Comparison of ENCODE assay signal across 11 mouse cellular contexts in genomic region chr2:157805091-157805490, GRCm38 (mm10).
DNase-seq lines count a peak whose midpoint lies in the region; ATAC-seq and TF ChIP-seq lines count a peak whose summit lies in the region.
"Had no signal": no experiment of that assay in that cellular context is flagged by ENCODE, and none has a peak within 500 bp of the region (broad histone marks: within the 10 kb centered on the region; RNA-seq: fewer than 3 reads in every experiment).

No protein-coding gene starts in this region.

- no peaks in the 10 kb centered on the region for H3K9me3 ChIP-seq in heart, embryonic 10.5 days
- no peaks in the 10 kb centered on the region for H3K9me3 ChIP-seq in heart, embryonic 11.5 days (replicated peaks; ENCODE audit: control insufficient read depth, low read length)
- H3K9me3 ChIP-seq in midbrain, embryonic 13.5 days: no peaks in the 10 kb centered on the region
- no peaks in the 10 kb centered on the region for H3K9me3 ChIP-seq in midbrain, embryonic 10.5 days (replicated peaks)
- H3K9me3 ChIP-seq in midbrain, postnatal 0 days (ENCODE audit: low read length): no peaks in the 10 kb centered on the region

- no peak overlapping the region for H3K4me3 ChIP-seq in heart, embryonic 10.5 days
- no peak overlapping the region for H3K4me3 ChIP-seq in heart, embryonic 11.5 days (ENCODE audit: low read depth, low read length)
- no peak overlapping the region for H3K4me3 ChIP-seq in midbrain, embryonic 13.5 days (replicated peaks)
- H3K4me3 ChIP-seq in midbrain, embryonic 10.5 days: no peak overlapping the region
- no peak overlapping the region for H3K4me3 ChIP-seq in midbrain, postnatal 0 days (ENCODE audit: low read depth, low read length)

- DNase-seq in adrenal gland, postnatal 10 days: peak; percentile 20
- no peak for DNase-seq in adrenal gland, postnatal 36 days
- DNase-seq in heart, embryonic 10.5 days (ENCODE audit: low spot score): peak; percentile 72
- DNase-seq in midbrain, embryonic 10.5 days (ENCODE audit: low spot score): no peak
- no peak for DNase-seq in midbrain, postnatal 0 days (ENCODE audit: low spot score)
- no peak for DNase-seq in adrenal gland, postnatal 14 days
- DNase-seq: cerebellum, postnatal 14 days; kidney, adult 9 months; lung, adult 18-20 months had no signal

- TF ChIP-seq CTCF in midbrain, postnatal 0 days (IDR thresholded peaks at IDR 0.05): no peak

- no peak overlapping the region for H3K4me2 ChIP-seq in heart, embryonic 11.5 days
- H3K4me2 ChIP-seq in midbrain, embryonic 13.5 days (replicated peaks): no peak overlapping the region
- H3K4me2 ChIP-seq in midbrain, postnatal 0 days (ENCODE audit: low read depth, low read length, poor library complexity, severe bottlenecking): no peak overlapping the region

- WGBS in heart, embryonic 10.5 days: 80% methylated on average over 3 of the region's 3 CpGs
- WGBS in heart, embryonic 11.5 days (ENCODE audit: insufficient replicate concordance): 78% methylated on average over 3 of the region's 3 CpGs
- 59% methylated on average over 3 of the region's 3 CpGs for WGBS in midbrain, embryonic 13.5 days
- WGBS in midbrain, embryonic 10.5 days: 75% methylated on average over 3 of the region's 3 CpGs
- 28% methylated on average over 3 of the region's 3 CpGs for WGBS in midbrain, postnatal 0 days

- no peak for ATAC-seq in heart, embryonic 11.5 days (replicated peaks; ENCODE audit: insufficient number of reproducible peaks, low FRiP score, low TSS enrichment)
- no peak for ATAC-seq in midbrain, embryonic 13.5 days
- ATAC-seq in midbrain, postnatal 0 days (ENCODE audit: low FRiP score): no peak

- peaks cover 3% of the 10 kb centered on the region; the same call in 1 of the 2 replicates for H3K36me3 ChIP-seq in heart, embryonic 10.5 days
- H3K36me3 ChIP-seq in heart, embryonic 11.5 days (ENCODE audit: control insufficient read depth, insufficient read depth, low read length): no peaks in the 10 kb centered on the region
- peaks cover 4% of the 10 kb centered on the region for H3K36me3 ChIP-seq in midbrain, embryonic 13.5 days
- H3K36me3 ChIP-seq in midbrain, embryonic 10.5 days: peaks cover 12% of the 10 kb centered on the region
- no peaks in the 10 kb centered on the region for H3K36me3 ChIP-seq in midbrain, postnatal 0 days (ENCODE audit: insufficient read depth, low read length)

- peaks cover 17% of the 10 kb centered on the region; the same call in 1 of the 2 replicates for H3K27me3 ChIP-seq in heart, embryonic 10.5 days (ENCODE audit: insufficient read depth, poor library complexity, severe bottlenecking)
- no peaks in the 10 kb centered on the region for H3K27me3 ChIP-seq in heart, embryonic 11.5 days (ENCODE audit: control insufficient read depth, insufficient read depth, low read length)
- H3K27me3 ChIP-seq in midbrain, embryonic 13.5 days: no peaks in the 10 kb centered on the region
- H3K27me3 ChIP-seq in midbrain, embryonic 10.5 days (ENCODE audit: low read depth, poor library complexity, severe bottlenecking): peaks cover 7% of the 10 kb centered on the region; the same call in 1 of the 2 replicates
- H3K27me3 ChIP-seq in midbrain, postnatal 0 days (ENCODE audit: insufficient read depth, low read length): no peaks in the 10 kb centered on the region

- H3K4me1 ChIP-seq in heart, embryonic 10.5 days: peaks cover 48% of the 10 kb centered on the region
- H3K4me1 ChIP-seq in heart, embryonic 11.5 days (ENCODE audit: control insufficient read depth, insufficient read depth, low read length): peaks cover 22% of the 10 kb centered on the region
- peaks cover 86% of the 10 kb centered on the region for H3K4me1 ChIP-seq in midbrain, embryonic 13.5 days (replicated peaks)
- peaks cover 64% of the 10 kb centered on the region for H3K4me1 ChIP-seq in midbrain, embryonic 10.5 days
- H3K4me1 ChIP-seq in midbrain, postnatal 0 days (ENCODE audit: insufficient read depth, low read length): peaks cover 38% of the 10 kb centered on the region

- H3K9ac ChIP-seq in heart, embryonic 11.5 days (ENCODE audit: low read depth, low read length): no peak overlapping the region
- H3K9ac ChIP-seq in midbrain, embryonic 13.5 days (replicated peaks): no peak overlapping the region
- no peak overlapping the region; the same call in 1 of the 2 replicates for H3K9ac ChIP-seq in midbrain, postnatal 0 days (replicated peaks; ENCODE audit: low read length, poor library complexity, severe bottlenecking)

- no peak overlapping the region for H3K27ac ChIP-seq in heart, embryonic 10.5 days
- no peak overlapping the region for H3K27ac ChIP-seq in heart, embryonic 11.5 days (ENCODE audit: low read depth, low read length)
- peak overlapping the region; percentile 40 for H3K27ac ChIP-seq in midbrain, embryonic 13.5 days
- no peak overlapping the region for H3K27ac ChIP-seq in midbrain, embryonic 10.5 days (replicated peaks)
- H3K27ac ChIP-seq in midbrain, postnatal 0 days (ENCODE audit: low read depth, low read length): 0 out of 2 replicates have a peak overlapping the region, but pooled peaks have one; percentile 13

Comparison
In these comparisons a context has a peak if more than half of its experiments do, and no peak if none do; other contexts are left out.
1. DNase-seq: peak in adrenal gland, postnatal 10 days (single experiment) and heart, embryonic 10.5 days (single experiment); none in adrenal gland, postnatal 36 days (0 of 2), midbrain, embryonic 10.5 days (single experiment), midbrain, postnatal 0 days (single experiment) and adrenal gland, postnatal 14 days (single experiment).
2. H3K27ac ChIP-seq: peak in midbrain, embryonic 13.5 days (single experiment) and midbrain, postnatal 0 days (single experiment); none in heart, embryonic 10.5 days (single experiment), heart, embryonic 11.5 days (single experiment) and midbrain, embryonic 10.5 days (single experiment).